Mouse (Mus musculus): ENCODE data around the gene Men1.

Gene Men1

GRCm38 (mm10) chr19:6338716-6339115 is 3.9 kb downstream of the Men1 start:
- no peak for DNase-seq (ENCODE audit: low spot score in 2 of 2)

- DNase-seq (ENCODE audit: low spot score in 2 of 2) = no peak
These were observed 4.4 kb downstream of the Men1 start for GRCm38 (mm10) chr19:6339191-6339590.

- DNase-seq (ENCODE audit: low spot score in 2 of 2) = peak; percentile 81 to 87
These were observed 5.2 kb downstream of the Men1 start for GRCm38 (mm10) chr19:6339890-6340504.

GRCm38 (mm10) chr19:6340524-6341452 is 6.0 kb downstream of the Men1 start, which contains the start of gene Map4k2:
Gene Map4k2, plus strand, starts transcription at chr19:6341135.
- peak; percentile 91 to 97 for DNase-seq (ENCODE audit: low spot score in 2 of 2)

- DNase-seq (ENCODE audit: low spot score in 2 of 2) = no peak
These were observed 6.8 kb downstream of the Men1 start for GRCm38 (mm10) chr19:6341453-6342077.

DNA sequence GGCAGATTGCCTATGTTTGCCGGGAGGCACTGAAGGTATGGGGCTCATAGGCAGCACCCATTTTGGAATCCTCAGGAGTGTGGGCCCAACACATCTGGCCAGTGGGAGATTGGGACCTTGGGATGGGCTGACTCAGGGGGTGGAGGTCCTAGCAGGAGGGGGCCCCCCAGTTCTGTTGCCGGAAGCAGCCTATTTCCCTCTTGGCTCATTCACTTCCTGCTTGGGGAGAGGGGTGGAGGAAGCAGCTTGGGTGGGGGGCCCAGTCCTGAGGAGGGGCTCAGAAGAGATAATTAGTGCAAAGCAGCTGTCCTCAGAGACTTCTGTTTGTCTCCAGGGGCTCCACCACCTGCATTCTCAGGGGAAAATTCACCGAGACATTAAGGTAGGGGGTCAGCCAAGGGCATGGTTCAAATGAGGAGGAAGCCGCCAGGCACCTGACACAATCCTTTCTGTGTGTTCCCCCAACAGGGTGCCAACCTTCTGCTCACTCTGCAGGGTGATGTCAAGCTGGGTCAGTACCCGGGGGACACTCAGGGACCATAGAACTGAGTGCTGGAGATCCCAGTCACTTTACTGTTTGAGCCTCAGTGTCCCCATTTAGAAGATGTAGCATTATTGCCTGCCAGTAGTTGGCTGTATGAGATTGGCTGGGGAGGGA is 7.6 kb downstream of the Men1 start:
- peak in 1 of 2 experiments; percentile 67 for DNase-seq (ENCODE audit: low spot score in 2 of 2)

DNA sequence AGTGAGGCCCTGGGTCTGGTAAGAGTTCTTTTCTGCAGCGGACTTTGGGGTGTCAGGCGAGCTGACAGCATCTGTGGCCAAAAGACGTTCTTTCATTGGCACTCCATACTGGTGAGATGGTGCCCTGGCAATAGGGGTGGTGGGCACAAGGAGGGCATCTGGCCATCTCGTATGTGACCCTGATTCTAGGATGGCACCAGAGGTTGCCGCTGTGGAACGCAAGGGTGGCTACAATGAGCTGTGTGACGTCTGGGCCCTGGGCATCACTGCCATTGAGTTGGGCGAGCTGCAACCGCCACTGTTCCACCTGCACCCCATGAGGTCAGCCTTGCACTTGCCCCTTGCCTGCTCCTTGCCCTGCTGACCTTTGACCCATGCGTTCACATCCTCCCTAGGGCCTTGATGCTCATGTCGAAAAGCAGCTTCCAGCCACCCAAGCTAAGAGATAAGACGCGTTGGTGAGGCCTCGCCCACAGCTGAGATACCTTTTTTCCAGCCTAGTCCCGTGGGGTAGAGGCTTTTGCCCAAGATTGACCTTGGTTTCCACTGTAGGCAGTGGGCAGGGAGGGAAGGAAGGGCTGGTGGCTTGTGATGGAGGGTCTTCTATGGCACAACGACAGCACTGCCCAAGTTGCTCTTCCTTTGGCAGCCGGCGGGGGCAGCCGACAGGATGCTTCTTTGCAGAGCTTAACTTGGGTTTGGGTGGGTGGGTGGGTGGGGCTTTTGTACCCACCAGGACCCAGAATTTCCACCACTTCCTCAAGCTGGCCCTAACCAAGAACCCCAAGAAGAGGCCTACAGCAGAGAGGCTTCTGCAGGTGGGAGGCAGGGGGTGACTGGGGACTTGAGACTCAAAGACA is 8.5 kb downstream of the Men1 start:
- DNase-seq (ENCODE audit: low spot score in 2 of 2) = peak in 1 of 2 experiments; percentile 62

GRCm38 (mm10) chr19:6343996-6344395 is 9.2 kb downstream of the Men1 start:
- DNase-seq (ENCODE audit: low spot score in 2 of 2) = no peak

DNA sequence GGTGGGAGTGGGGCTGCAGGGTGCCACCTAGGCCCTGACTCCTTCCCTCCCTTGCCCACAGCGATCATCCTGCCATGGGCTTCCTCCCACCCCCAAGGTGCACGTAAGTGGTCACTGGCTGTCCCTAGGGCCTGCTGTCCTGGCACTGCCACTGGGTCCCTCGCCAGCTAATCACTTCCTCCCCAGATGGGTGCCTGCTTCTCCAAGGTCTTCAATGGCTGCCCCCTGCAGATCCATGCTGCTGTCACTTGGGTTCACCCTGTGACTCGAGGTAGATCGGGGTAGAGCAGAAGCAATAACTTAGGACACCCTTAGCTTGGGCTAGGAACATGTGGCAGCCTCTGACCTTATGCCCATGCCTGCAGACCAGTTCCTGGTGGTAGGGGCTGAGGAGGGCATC is 11.2 kb downstream of the Men1 start:
- DNase-seq (ENCODE audit: low spot score in 2 of 2) = no peak

DNA sequence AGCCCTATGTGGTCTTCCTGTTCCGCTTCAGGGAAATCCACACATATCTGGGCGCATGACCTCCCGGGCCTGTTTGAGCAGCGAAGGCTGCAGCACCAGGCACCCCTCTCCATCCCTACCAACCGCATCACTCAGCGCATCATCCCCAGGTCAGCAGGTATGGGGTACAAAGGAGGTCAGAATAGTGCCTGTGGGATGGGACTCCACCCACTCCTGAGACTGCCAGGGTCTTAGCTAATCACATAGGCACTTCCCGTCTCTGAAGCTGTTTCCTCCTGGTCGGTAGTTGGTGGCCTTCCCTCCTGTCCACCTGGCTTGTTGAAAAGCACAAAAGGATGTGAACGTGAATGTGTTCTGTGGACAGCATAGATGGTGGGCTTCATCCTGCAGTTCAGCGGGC is 11.9 kb downstream of the Men1 start:
- DNase-seq (ENCODE audit: low spot score in 2 of 2) = no peak

DNA sequence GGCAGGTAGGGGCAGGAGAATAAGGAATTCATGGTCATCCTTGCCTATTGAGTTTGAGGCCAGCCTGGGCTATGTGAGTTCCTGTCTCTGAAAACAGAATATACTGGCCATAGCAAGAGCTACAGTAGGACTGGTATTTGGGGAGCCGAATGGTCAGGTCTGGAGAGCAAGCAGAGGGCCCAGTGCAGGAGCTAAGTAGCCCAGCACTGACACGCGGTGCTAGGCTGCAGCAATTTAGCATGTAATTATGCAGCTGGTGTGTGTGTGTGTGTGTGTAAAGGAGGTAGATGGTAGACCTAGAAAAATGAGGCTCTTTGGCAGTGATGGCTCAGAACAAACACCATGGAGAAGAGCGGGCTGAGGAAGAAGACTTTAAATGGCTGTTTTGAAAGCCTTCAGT is 12.8 kb downstream of the Men1 start:
- DNase-seq (ENCODE audit: low spot score in 2 of 2) = no peak

GRCm38 (mm10) chr19:6348717-6349116 is 13.9 kb downstream of the Men1 start:
- peak in 1 of 2 experiments; percentile 10 for DNase-seq (ENCODE audit: low spot score in 2 of 2)

GRCm38 (mm10) chr19:6349215-6349983 is 14.6 kb downstream of the Men1 start:
- DNase-seq (ENCODE audit: low spot score in 2 of 2) = peak in 1 of 2 experiments; percentile 27

DNA sequence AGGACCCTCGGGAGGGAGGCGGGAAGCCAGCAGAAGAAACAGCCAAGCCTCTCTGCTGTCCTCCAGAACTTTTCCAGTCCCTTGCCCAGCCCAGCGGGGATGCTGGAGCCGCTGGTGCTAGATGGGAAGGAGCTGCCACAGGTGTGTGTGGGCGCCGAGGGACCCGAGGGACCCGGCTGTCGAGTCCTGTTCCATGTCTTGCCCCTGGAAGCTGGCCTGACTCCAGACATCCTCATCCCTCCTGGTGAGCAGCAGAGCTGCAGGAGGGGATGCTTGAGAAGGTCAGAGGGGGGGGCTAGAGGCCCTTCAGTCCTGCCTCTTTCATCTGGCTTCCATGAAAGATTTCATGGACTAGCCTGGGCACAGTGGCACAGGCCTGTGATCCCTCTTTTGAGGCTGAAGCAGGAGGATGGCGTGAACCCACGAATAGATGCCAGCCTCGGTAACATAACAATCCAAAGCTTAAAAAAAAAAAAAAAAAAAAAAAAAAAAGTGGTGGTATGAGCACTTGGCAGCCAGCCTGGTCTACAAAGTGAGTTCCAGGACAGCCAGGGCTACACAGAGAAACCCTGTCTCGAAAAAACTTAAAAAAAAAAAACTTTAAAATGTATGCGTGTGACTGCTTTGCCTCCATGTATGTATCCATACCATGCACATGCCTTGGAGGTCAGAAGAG is 16.8 kb downstream of the Men1 start:
- DNase-seq (ENCODE audit: low spot score in 2 of 2) = peak in 1 of 2 experiments; percentile 15

DNA sequence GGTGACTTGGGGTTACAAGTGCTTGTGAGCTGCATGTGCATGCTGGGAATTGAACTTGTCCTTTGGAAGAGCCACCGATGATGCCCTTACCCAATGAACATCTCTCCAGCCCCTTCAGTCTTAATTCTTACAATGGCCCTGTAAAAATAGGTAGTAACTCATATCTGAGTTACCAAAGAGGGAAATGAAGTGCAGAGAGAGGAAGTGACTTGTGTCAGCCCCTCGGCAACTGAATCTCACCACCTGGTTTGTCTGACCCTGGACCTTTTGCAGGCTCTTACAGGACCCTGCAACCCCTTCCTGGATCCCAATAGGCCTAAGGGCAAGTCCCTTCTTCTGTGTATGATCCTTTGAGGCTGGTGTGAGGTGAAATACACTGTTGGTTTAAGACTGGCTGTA is 17.3 kb downstream of the Men1 start:
- DNase-seq (ENCODE audit: low spot score in 2 of 2) = no peak

DNA sequence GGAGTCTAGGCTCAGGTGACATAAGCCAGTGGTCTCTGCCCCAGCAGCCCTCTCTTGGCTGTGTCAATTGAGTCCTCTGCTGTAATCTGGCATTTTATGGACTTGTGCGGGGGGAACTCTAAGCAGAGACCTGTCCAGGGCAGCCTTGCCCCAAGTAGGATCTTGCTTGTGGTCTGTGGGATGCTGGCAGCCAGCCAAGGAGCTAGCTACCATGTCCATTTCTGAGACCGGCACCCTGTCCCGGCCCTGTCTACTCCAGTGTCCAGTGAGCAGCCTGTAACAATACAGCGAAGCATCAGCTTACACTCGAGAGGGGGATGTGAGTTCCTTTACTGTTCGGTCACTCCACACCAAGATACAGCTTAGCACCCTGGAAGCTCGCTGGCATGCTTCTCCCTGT is 19.3 kb downstream of the Men1 start:
- peak in 1 of 2 experiments; percentile 12 for DNase-seq (ENCODE audit: low spot score in 2 of 2)

DNA sequence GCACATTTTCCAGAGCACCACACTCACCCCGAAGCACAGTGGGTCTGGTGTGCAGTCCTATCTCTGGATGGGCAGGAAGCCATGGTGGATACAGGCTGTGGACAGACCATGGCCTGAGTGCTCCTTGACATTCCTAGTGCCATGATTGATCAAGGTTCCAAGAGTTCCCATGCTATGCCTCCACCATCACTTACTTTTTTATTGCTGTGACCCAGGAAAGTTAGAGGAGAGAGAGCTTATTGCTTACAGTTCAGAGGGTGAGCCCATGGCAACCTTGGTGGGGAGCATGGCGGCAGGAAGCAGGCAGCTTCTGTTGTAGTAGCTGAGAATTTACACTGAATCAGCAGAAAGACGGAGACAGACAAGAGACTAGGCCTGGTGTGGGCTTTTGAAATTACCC is 26.5 kb downstream of the Men1 start:
- DNase-seq (ENCODE audit: low spot score in 2 of 2) = no peak

- DNase-seq (ENCODE audit: low spot score in 2 of 2) = no peak
These were observed 28.3 kb downstream of the Men1 start for GRCm38 (mm10) chr19:6363091-6363410.

GRCm38 (mm10) chr19:6363411-6364240 is 28.8 kb downstream of the Men1 start, which contains the start of gene Sf1:
Gene Sf1, plus strand, starts transcription at chr19:6363690.
- peak; percentile 100 for DNase-seq (ENCODE audit: low spot score in 2 of 2)
